Mouse (Mus musculus) MEL (cell line): ENCODE measurements at regions not wholly inside any gene's neighbourhood (a gene's known extent, or its start where the extent isn't known, plus 50 kb on each side); places are given as distances from the start of the nearest gene placed in this dataset.

Experiments
- DNase-seq: peaks from one replicate; pipeline ENCODE4 v3.0.0; 2011; ENCODE audit warnings: low read depth, low spot score
- H3K27ac ChIP-seq: 2 replicates; pipeline ENCODE4 v1.5.1; 2012; ENCODE audit warnings: low read depth, mild to moderate bottlenecking, control low read depth, low read length, moderate library complexity; ENCODE audit not compliant: control insufficient read depth
- H3K27me3 ChIP-seq, 2 experiments: fragments of 150-350 bp in 1 of 2; sonication (generic) in 1 of 2; 2 replicates each; pipeline ENCODE4 v1.6.1; 2012; ENCODE audit warnings: low read length in 2 of 2, mild to moderate bottlenecking in 2 of 2, improper control_type of control experiment in 1 of 2, moderate library complexity in 1 of 2; ENCODE audit not compliant: insufficient read depth in 2 of 2, control insufficient read depth in 1 of 2
- H3K36me3 ChIP-seq, 2 experiments: 2 replicates each; pipeline ENCODE4 v1.6.1; 2012 to 2014; ENCODE audit warnings: low read length in 2 of 2, improper control_type of control experiment in 1 of 2, inconsistent platforms in 1 of 2, mild to moderate bottlenecking in 1 of 2; ENCODE audit not compliant: insufficient read depth in 2 of 2, control insufficient read depth in 1 of 2
- H3K4me1 ChIP-seq, 2 experiments: fragments of 150-350 bp in 1 of 2; sonication (generic) in 1 of 2; 2 replicates each; pipeline ENCODE4 v1.6.1; 2012; ENCODE audit warnings: low read length in 2 of 2, improper control_type of control experiment in 1 of 2, mild to moderate bottlenecking in 1 of 2; ENCODE audit not compliant: insufficient read depth in 2 of 2, control insufficient read depth in 1 of 2
- H3K4me3 ChIP-seq, 2 experiments: fragments of 150-350 bp in 1 of 2; sonication (generic) in 1 of 2; 2 replicates each; pipeline ENCODE4 v1.5.1; 2012; ENCODE audit warnings: low read depth in 2 of 2, low read length in 2 of 2, mild to moderate bottlenecking in 2 of 2, moderate library complexity in 2 of 2, control low read depth in 1 of 2, improper control_type of control experiment in 1 of 2; ENCODE audit not compliant: control insufficient read depth in 1 of 2, insufficient read depth in 1 of 2
- H3K79me2 ChIP-seq: 2 replicates; pipeline ENCODE4 v1.6.1; 2012; ENCODE audit warnings: mild to moderate bottlenecking, low read length, moderate library complexity; ENCODE audit not compliant: control insufficient read depth, poor library complexity, insufficient read depth
- H3K9ac ChIP-seq: 2 replicates; pipeline ENCODE4 v1.6.1; 2012; ENCODE audit warnings: low read depth, mild to moderate bottlenecking, control low read depth, low read length, moderate library complexity; ENCODE audit not compliant: control insufficient read depth, poor library complexity, severe bottlenecking
- H3K9me3 ChIP-seq: fragments of 150-350 bp; sonication (generic); replicated peaks from 2 replicates; pipeline ENCODE4 v1.6.1; 2012; ENCODE audit warnings: mild to moderate bottlenecking, low read length, improper control_type of control experiment, moderate library complexity; ENCODE audit not compliant: insufficient read depth
- BHLHE40 ChIP-seq: IDR thresholded peaks from 2 replicates; pipeline ENCODE4 v1.6.1; 2012; ENCODE audit warnings: low read depth, mild to moderate bottlenecking, inconsistent platforms, low read length, improper control_type of control experiment, borderline replicate concordance
- CHD1 ChIP-seq: IDR thresholded peaks from 2 replicates; pipeline ENCODE4 v1.6.1; 2012; ENCODE audit warnings: low read depth, mild to moderate bottlenecking, inconsistent platforms, low read length, improper control_type of control experiment
- CHD2 ChIP-seq: IDR thresholded peaks from 2 replicates; pipeline ENCODE4 v1.6.1; 2011; ENCODE audit warnings: low read length, improper control_type of control experiment
- CTCF ChIP-seq, 3 experiments: IDR thresholded peaks in 2 of 3; conservative IDR thresholded peaks in 1 of 3; 2 replicates each; pipeline ENCODE4 v1.5.1; 2011 to 2012; ENCODE audit warnings: low read length in 3 of 3, low read depth in 2 of 3, mild to moderate bottlenecking in 2 of 3, improper control_type of control experiment in 1 of 3, inconsistent platforms in 1 of 3, mixed read lengths in 1 of 3, moderate library complexity in 1 of 3; ENCODE audit not compliant: control insufficient read depth in 1 of 3, insufficient read depth in 1 of 3, poor library complexity in 1 of 3, severe bottlenecking in 1 of 3
- EP300 ChIP-seq, 2 experiments: IDR thresholded peaks; 2 replicates each; pipeline ENCODE4 v1.6.1; 2011; ENCODE audit warnings: improper control_type of control experiment in 2 of 2, low read length in 2 of 2, low read depth in 1 of 2, mild to moderate bottlenecking in 1 of 2
- GABPA ChIP-seq: IDR thresholded peaks from 2 replicates; pipeline ENCODE4 v1.6.1; 2012; ENCODE audit warnings: low read depth, mild to moderate bottlenecking, inconsistent platforms, low read length, improper control_type of control experiment, moderate library complexity
- HCFC1 ChIP-seq: IDR thresholded peaks from 2 replicates; pipeline ENCODE4 v1.6.1; 2012; ENCODE audit warnings: low read depth, mild to moderate bottlenecking, inconsistent platforms, low read length, improper control_type of control experiment, moderate library complexity
- JUND ChIP-seq: IDR thresholded peaks from 2 replicates; pipeline ENCODE4 v1.6.1; 2011; ENCODE audit warnings: low read depth, mild to moderate bottlenecking, improper control_type of control experiment, low read length
- KAT2A ChIP-seq: conservative IDR thresholded peaks from 2 replicates; pipeline ENCODE4 v1.6.1; 2012; ENCODE audit warnings: low read depth, low read length, improper control_type of control experiment, inconsistent platforms
- MAFK ChIP-seq: IDR thresholded peaks from 2 replicates; pipeline ENCODE4 v1.6.1; 2011; ENCODE audit warnings: low read depth, mild to moderate bottlenecking, low read length, improper control_type of control experiment, borderline replicate concordance
- MAX ChIP-seq: IDR thresholded peaks from 2 replicates; pipeline ENCODE4 v1.6.1; 2011; ENCODE audit warnings: low read length, improper control_type of control experiment
- MAZ ChIP-seq: IDR thresholded peaks from 2 replicates; pipeline ENCODE4 v1.6.1; 2012; ENCODE audit warnings: low read depth, mild to moderate bottlenecking, inconsistent platforms, low read length, improper control_type of control experiment
- MXI1 ChIP-seq: IDR thresholded peaks from 2 replicates; pipeline ENCODE4 v1.6.1; 2011; ENCODE audit warnings: mild to moderate bottlenecking, low read depth, low read length, improper control_type of control experiment
- MYC ChIP-seq: IDR thresholded peaks from 2 replicates; pipeline ENCODE4 v1.6.1; 2011; ENCODE audit warnings: low read depth, mild to moderate bottlenecking, low read length, improper control_type of control experiment, moderate library complexity
- NELFE ChIP-seq: IDR thresholded peaks from 2 replicates; pipeline ENCODE4 v1.6.1; 2011; ENCODE audit warnings: low read depth, low read length, improper control_type of control experiment
- RCOR1 ChIP-seq: IDR thresholded peaks from 2 replicates; pipeline ENCODE4 v1.6.1; 2012; ENCODE audit warnings: low read depth, mild to moderate bottlenecking, inconsistent platforms, low read length, improper control_type of control experiment
- TAL1 ChIP-seq: IDR thresholded peaks from 2 replicates; pipeline ENCODE4 v1.6.1; 2012; ENCODE audit warnings: mild to moderate bottlenecking, inconsistent platforms, low read length, moderate library complexity, mixed read lengths
- USF2 ChIP-seq, 2 experiments: IDR thresholded peaks; 2 replicates each; pipeline ENCODE4 v1.6.1; 2011 to 2012; ENCODE audit warnings: improper control_type of control experiment in 2 of 2, low read length in 2 of 2, borderline replicate concordance in 1 of 2, inconsistent platforms in 1 of 2, low read depth in 1 of 2, mild to moderate bottlenecking in 1 of 2; ENCODE audit not compliant: insufficient read depth in 1 of 2
- ZKSCAN1 ChIP-seq: IDR thresholded peaks from 2 replicates; pipeline ENCODE4 v1.6.1; 2012; ENCODE audit warnings: low read depth, mild to moderate bottlenecking, inconsistent platforms, low read length, improper control_type of control experiment, moderate library complexity

DNA sequence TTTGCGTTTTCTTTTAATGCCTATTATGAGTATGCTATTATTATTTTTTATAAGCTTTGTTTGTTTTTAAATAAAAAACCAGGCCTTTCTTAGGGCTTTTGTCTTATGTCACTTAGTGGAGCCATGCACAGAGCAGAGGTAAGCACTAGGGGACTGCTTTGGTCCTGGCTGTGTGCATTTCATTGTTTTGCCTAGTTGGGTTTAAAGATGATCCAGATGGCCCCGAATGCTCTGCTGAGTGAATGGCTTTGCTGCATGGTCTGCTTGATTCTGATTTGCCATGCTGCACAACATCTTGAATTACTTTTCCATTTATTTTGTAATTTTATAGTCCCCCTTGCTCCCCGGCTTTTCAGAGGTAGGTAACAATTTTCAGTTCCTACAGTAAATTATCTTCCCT lies 1934.9 kb downstream of the 9330182O14Rik start:
- no peak for DNase-seq
- Histone ChIP-seq H3K9ac (no peak overlapping the region), H3K36me3 (no peaks in the 10 kb centered on the region), H3K79me2 (no peaks in the 10 kb centered on the region), H3K4me3 (no peak overlapping the region), H3K9me3 (no peaks in the 10 kb centered on the region), H3K27me3 (no peaks in the 10 kb centered on the region), H3K4me1 (no peaks in the 10 kb centered on the region), H3K27ac (no peak overlapping the region)
- no peak for TF ChIP-seq BHLHE40
- no peak for TF ChIP-seq CHD1
- no peak for TF ChIP-seq ZKSCAN1

GRCm38 (mm10) chr15:42073486-42073885 lies 1939.3 kb downstream of the 9330182O14Rik start:
- Histone ChIP-seq H3K9ac (no peak overlapping the region), H3K27me3 (no peaks in the 10 kb centered on the region), H3K27ac (no peak overlapping the region), H3K4me3 (no peak overlapping the region), H3K79me2 (no peaks in the 10 kb centered on the region), H3K9me3 (no peaks in the 10 kb centered on the region), H3K36me3 (no peaks in the 10 kb centered on the region), H3K4me1 (no peaks in the 10 kb centered on the region)
- DNase-seq = no peak
- TF ChIP-seq NELFE = no peak
- no peak for TF ChIP-seq USF2 (IDR thresholded peaks at IDR 0.05; ENCODE audit: borderline replicate concordance in 1 of 2, insufficient read depth in 1 of 2, low read depth in 1 of 2, low read length in 2 of 2)
- TF ChIP-seq JUND = no peak
- TF ChIP-seq MYC = no peak
- TF ChIP-seq MAX = no peak
- 0 out of 4 replicates have a peak, but pooled peaks of 1 of the 2 experiments have one; percentile 17 for TF ChIP-seq EP300 (IDR thresholded peaks at IDR 0.05; ENCODE audit: low read depth in 1 of 2, low read length in 2 of 2)

GRCm38 (mm10) chr15:42082436-42082835 lies 1948.3 kb downstream of the 9330182O14Rik start:
- DNase-seq = no peak
- TF ChIP-seq GABPA (no peak), CHD2 (no peak), MAX (no peak), RCOR1 (no peak), MXI1 (no peak), KAT2A (no peak), MAZ (no peak), HCFC1 (no peak), CTCF (IDR thresholded peaks at IDR 0.05 in 2 of 3, conservative IDR thresholded peaks at IDR 0.05 in 1 of 3; ENCODE audit: control insufficient read depth in 1 of 3, insufficient read depth in 1 of 3, low read depth in 2 of 3, low read length in 3 of 3, poor library complexity in 1 of 3, severe bottlenecking in 1 of 3) (no peak), TAL1 (no peak), MAFK (no peak)
- H3K9ac ChIP-seq = no peak overlapping the region
- H3K4me1 ChIP-seq = no peaks in the 10 kb centered on the region
- H3K9me3 ChIP-seq = no peaks in the 10 kb centered on the region
- no peak overlapping the region for H3K27ac ChIP-seq
- H3K27me3 ChIP-seq = no peaks in the 10 kb centered on the region
- no peaks in the 10 kb centered on the region for H3K79me2 ChIP-seq
- no peak overlapping the region for H3K4me3 ChIP-seq
- no peaks in the 10 kb centered on the region for H3K36me3 ChIP-seq
